Mouse (Mus musculus) ES-Bruce4 (cell line): ENCODE data around the gene Mrps16. TPM values are rescaled to one million over a fixed set of nuclear protein-coding genes. Genes with fewer than 3 reads are reported as not detected.

ENCODE experiments used
- H3K27ac ChIP-seq: 2 replicates; pipeline ENCODE4 v1.5.1; 2012; ENCODE audit warnings: low read length, inconsistent platforms; ENCODE audit not compliant: insufficient read depth
- H3K27me3 ChIP-seq: 2 replicates; pipeline ENCODE4 v1.6.1; 2012; ENCODE audit warnings: mild to moderate bottlenecking, low read length, inconsistent platforms; ENCODE audit not compliant: control insufficient read depth, poor library complexity, insufficient read depth, severe bottlenecking
- H3K36me3 ChIP-seq: 2 replicates; pipeline ENCODE4 v1.6.1; 2012; ENCODE audit warnings: inconsistent platforms, mild to moderate bottlenecking, low read length, moderate library complexity; ENCODE audit not compliant: control insufficient read depth, poor library complexity, insufficient read depth, severe bottlenecking
- H3K4me1 ChIP-seq: one replicate; pipeline ENCODE4 v1.8.1; 2011; ENCODE audit warnings: low read length; ENCODE audit not compliant: control insufficient read depth, insufficient read depth
- H3K4me3 ChIP-seq: 2 replicates; pipeline ENCODE4 v1.5.1; 2011; ENCODE audit warnings: low read depth, mild to moderate bottlenecking, low read length
- H3K9ac ChIP-seq: 2 replicates; pipeline ENCODE4 v1.6.1; 2012; ENCODE audit warnings: low read depth, mild to moderate bottlenecking, inconsistent platforms; ENCODE audit not compliant: poor library complexity, severe bottlenecking
- H3K9me3 ChIP-seq: replicated peaks from 2 replicates; pipeline ENCODE4 v1.6.1; 2012; ENCODE audit warnings: mild to moderate bottlenecking, low read length, inconsistent platforms; ENCODE audit not compliant: control insufficient read depth, poor library complexity, insufficient read depth, severe bottlenecking
- CTCF ChIP-seq: IDR thresholded peaks from one replicate; pipeline ENCODE4 v1.8.1; 2011; ENCODE audit warnings: low read depth, low read length
- EP300 ChIP-seq: IDR thresholded peaks from 2 replicates; pipeline ENCODE4 v1.6.1; 2011; ENCODE audit warnings: low read depth, low read length; ENCODE audit not compliant: insufficient read depth
- POLR2A ChIP-seq: IDR thresholded peaks from one replicate; pipeline ENCODE4 v1.8.1; 2011; ENCODE audit warnings: low read length; ENCODE audit not compliant: insufficient read depth
- polyA plus RNA-seq: library from polyadenylated mRNA; stranded (reverse); fragments of >200 nt; gene quantifications from 2 replicates; pipeline ENCODE4 v1.2.4, GENCODE M21; 2011; ENCODE audit warnings: low read depth; ENCODE audit not compliant: missing spikeins, insufficient read depth, insufficient read length

The Mrps16 gene
- polyA plus RNA-seq, 1 experiment: 55.7 TPM

DNA sequence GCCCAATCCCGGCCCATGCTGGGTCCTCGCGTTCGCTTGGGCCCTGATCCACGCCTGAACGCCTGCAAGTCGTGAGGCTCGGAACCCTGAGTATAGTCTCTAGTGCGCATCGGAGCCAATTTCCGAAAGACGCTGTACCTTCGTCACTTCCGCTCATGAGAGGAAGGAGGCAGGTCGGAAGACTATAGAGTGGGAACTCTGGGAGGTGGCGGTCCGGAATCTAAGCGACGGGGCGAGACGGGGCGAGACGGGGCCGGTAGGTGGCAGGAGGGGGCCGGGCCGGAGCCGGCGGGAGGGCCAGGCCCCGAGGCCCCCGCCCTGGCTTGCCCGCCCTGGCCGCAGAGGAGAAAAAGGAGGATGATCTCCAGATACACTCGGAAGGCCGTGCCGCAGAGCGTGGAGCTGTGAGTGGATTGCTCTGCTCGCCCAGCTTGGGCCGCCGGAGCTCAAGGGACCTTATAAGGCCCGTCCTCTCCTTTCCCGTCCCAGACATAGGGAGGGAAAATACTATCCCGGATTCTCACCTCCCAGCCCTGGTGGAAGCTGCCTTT, 45.4 kb downstream of the Mrps16 start, which contains the start of the genes Ecd and Fam149b:
Gene Ecd (minus strand): TSS at position 131 of the 551 bp plus-strand sequence.
Gene Fam149b (plus strand): TSS at position 172 of the 551 bp plus-strand sequence.
- peaks cover 3% of the 10 kb centered on the region for H3K4me1 ChIP-seq
- peak within 1 kb of the TSS; percentile 85 for H3K9ac ChIP-seq
- peak within 1 kb of the TSS; percentile 99 for H3K4me3 ChIP-seq
- H3K27me3 ChIP-seq: no peaks in the 10 kb centered on the region
- H3K27ac ChIP-seq: peak within 1 kb of the TSS; percentile 91
- TF ChIP-seq POLR2A: peak; percentile 16
- peak; percentile 56; the same call in 1 of the 2 replicates for TF ChIP-seq EP300
- TF ChIP-seq CTCF: peak; percentile 18
- H3K36me3 ChIP-seq: peaks cover 13% of the 10 kb centered on the region
- H3K9me3 ChIP-seq: peaks cover 10% of the 10 kb centered on the region

DNA sequence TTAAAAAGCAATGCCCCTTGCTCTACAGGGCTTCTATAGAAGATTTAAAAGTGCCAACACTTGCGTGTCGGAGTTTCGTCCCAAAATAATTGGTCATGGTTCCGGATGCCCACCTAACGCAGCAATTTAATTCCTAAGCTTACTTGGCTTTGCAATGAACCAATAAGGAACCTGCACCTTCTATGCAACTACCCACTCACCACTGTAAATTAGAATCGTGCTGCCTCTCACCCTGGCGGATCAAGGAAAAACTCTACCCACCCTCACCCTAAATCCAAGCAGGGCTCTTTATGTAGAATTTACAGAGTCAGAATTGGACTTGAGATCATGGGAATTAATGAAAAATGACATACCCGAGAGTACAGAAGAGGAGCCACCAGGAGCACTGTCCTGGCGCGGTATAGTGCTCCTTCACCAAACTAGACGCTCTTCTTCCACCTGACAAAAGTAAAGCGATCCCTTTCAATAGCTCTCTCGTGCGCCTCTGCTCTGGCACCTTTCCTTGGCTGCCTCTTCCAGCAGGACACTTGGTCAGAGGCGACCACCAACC, 45.9 kb downstream of the Mrps16 start:
- Histone ChIP-seq H3K27me3 (no peaks in the 10 kb centered on the region), H3K27ac (no peak overlapping the region; the same call in 1 of the 2 replicates), H3K9me3 (peaks cover 12% of the 10 kb centered on the region), H3K36me3 (peaks cover 14% of the 10 kb centered on the region), H3K9ac (peak overlapping the region; percentile 85), H3K4me1 (no peaks in the 10 kb centered on the region), H3K4me3 (peak overlapping the region; percentile 86)
- TF ChIP-seq CTCF: no peak
- TF ChIP-seq EP300: no peak
- TF ChIP-seq POLR2A: no peak

DNA sequence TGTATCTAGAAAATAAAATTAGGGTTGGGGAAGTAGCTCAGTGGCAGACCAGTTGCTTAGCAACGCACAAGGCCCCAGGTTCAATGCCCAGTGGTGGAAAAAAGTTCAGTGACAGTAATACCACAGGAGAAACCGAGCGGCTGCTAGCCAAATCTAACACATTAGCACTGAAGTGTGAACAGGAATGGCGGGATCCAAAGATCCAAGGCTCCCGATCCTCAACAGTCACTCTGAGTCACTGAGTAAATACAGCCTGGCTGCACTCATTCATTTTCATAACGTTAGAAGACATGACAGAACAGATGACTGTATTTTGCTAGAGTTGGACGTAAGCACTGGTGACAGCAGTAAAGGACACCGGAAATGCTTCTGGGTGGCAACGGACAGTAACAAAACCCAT, 47.5 kb downstream of the Mrps16 start:
- Histone ChIP-seq H3K27me3 (no peaks in the 10 kb centered on the region), H3K9ac (no peak overlapping the region), H3K27ac (no peak overlapping the region), H3K4me3 (no peak overlapping the region), H3K9me3 (peaks cover 12% of the 10 kb centered on the region), H3K36me3 (peaks cover 15% of the 10 kb centered on the region), H3K4me1 (no peaks in the 10 kb centered on the region)
- no peak for TF ChIP-seq EP300
- TF ChIP-seq CTCF: no peak
- TF ChIP-seq POLR2A: no peak

DNA sequence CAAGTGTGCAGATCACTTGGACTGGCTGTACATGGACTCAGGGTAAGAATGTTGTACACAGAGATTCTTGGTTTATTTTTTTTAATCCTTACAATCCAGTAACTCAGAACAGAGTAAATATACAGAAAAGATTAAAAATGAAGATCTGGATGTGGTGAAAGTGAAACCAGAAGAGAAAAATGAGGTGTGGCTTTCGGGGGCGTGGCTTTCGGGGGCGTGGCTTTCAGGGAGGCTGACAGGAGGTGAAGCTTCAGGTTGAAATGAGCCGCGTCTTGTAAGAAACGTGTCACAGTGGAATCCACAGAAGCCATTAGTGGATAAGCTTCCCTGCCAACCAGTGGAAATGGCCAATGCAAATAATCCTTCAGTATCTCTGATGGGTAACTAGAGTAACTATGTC, 52.6 kb downstream of the Mrps16 start:
- Histone ChIP-seq H3K9ac (no peak overlapping the region), H3K4me1 (no peaks in the 10 kb centered on the region), H3K27me3 (no peaks in the 10 kb centered on the region), H3K36me3 (peaks cover 28% of the 10 kb centered on the region), H3K27ac (no peak overlapping the region), H3K9me3 (peaks cover 16% of the 10 kb centered on the region), H3K4me3 (no peak overlapping the region)
- TF ChIP-seq POLR2A (no peak), CTCF (no peak), EP300 (no peak)

DNA sequence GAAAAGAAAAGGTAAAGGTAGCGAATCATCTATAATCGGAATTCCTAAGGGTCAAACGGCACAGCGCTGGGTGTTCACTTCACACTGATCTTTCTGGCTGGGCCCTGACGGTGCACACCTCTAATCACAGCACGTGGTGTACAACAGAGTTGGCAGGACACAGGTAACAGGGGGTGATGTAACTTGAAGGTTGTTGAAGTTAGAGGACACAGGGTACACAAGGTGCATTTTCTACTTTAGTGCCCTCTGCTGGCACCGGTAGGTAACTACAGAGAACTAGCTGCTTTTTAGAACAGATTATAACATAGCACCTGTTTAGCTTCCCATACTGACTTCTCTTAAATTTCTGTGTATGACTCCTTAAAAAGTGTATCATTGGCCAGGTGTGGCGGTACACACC, 53.3 kb downstream of the Mrps16 start:
- no peaks in the 10 kb centered on the region for H3K4me1 ChIP-seq
- no peaks in the 10 kb centered on the region for H3K27me3 ChIP-seq
- no peak overlapping the region for H3K27ac ChIP-seq
- H3K36me3 ChIP-seq: peaks cover 28% of the 10 kb centered on the region
- no peak overlapping the region for H3K4me3 ChIP-seq
- TF ChIP-seq CTCF (peak; percentile 19), EP300 (no peak), POLR2A (no peak)
- peaks cover 16% of the 10 kb centered on the region for H3K9me3 ChIP-seq
- H3K9ac ChIP-seq: no peak overlapping the region

DNA sequence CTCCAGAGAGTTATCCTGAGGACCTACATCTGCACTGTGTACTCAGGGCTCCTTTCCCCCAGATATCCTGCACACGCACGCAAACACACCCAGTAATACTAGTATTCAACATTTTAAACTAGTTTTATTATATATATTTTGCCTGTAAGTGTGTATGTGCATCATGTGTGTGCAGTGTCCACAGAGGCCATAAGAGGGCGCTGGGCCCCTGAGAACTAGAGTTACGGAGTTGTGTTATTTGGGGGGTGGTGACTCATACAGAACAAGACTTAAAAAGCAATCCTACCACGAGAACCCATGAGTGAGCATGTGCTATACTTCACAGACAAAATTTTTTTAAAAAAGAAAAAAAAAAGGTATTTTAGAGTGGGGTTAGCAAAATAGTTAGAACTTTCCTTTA, 54.0 kb downstream of the Mrps16 start:
- no peak overlapping the region for H3K4me3 ChIP-seq
- H3K27ac ChIP-seq: no peak overlapping the region
- H3K9ac ChIP-seq: no peak overlapping the region
- no peaks in the 10 kb centered on the region for H3K4me1 ChIP-seq
- TF ChIP-seq EP300: no peak
- TF ChIP-seq CTCF: no peak
- TF ChIP-seq POLR2A: no peak
- peaks cover 24% of the 10 kb centered on the region for H3K36me3 ChIP-seq
- H3K9me3 ChIP-seq: peaks cover 10% of the 10 kb centered on the region
- H3K27me3 ChIP-seq: no peaks in the 10 kb centered on the region

Other genes with a start within 250 kb of the Mrps16 start
- gene Kcnk5, start 211.8 kb downstream of the Mrps16 start, polyA plus RNA-seq: 15.8 and 21.5 TPM in 2 replicates
- gene Kcnk16, start 124.4 kb downstream of the Mrps16 start, polyA plus RNA-seq: not detected in 2 replicates
- 14.0 and 16.1 TPM in 2 replicates for gene Nudt13, start 98.9 kb downstream of the Mrps16 start, polyA plus RNA-seq
- gene Ecd, start 45.5 kb downstream of the Mrps16 start, polyA plus RNA-seq: 62.2 and 67.2 TPM in 2 replicates
- gene Fam149b, start 45.5 kb downstream of the Mrps16 start, polyA plus RNA-seq: 37.0 and 44.9 TPM in 2 replicates
- gene Dnajc9, start 4.7 kb downstream of the Mrps16 start, polyA plus RNA-seq: 107 and 121 TPM in 2 replicates
- gene Cfap70, start 58.6 kb upstream of the Mrps16 start, polyA plus RNA-seq: 0.50 and 2.1 TPM in 2 replicates
- 117 and 121 TPM in 2 replicates for gene Anxa7, start 86.5 kb upstream of the Mrps16 start, polyA plus RNA-seq
- 3.2 and 3.8 TPM in 2 replicates for gene Mss51, start 103.3 kb upstream of the Mrps16 start, polyA plus RNA-seq
- 105 and 118 TPM in 2 replicates for gene Ppp3cb, start 152.9 kb upstream of the Mrps16 start, polyA plus RNA-seq
- 21.4 and 22.3 TPM in 2 replicates for gene Usp54, start 247.4 kb upstream of the Mrps16 start, polyA plus RNA-seq